Mouse (Mus musculus): ENCODE results near the gene Tm7sf3. TPM values are rescaled to one million over a fixed set of nuclear protein-coding genes. Genes with fewer than 3 reads are reported as not detected.

Gene Tm7sf3
- total and polyA plus RNA-seq, 3 experiments: 18.3 to 27.1 TPM; not detected in 1

GRCm38 (mm10) chr6:146686463-146687196 lies 44.0 kb upstream of the Tm7sf3 start:
- no peaks in the 10 kb centered on the region for H3K9me3 ChIP-seq (replicated peaks; ENCODE audit: insufficient read depth, low read length)

GRCm38 (mm10) chr6:146685781-146686308 lies 43.2 kb upstream of the Tm7sf3 start:
- Histone ChIP-seq H3K4me1 (ENCODE audit: control insufficient read depth in 1 of 2, insufficient read depth in 2 of 2, low read length in 2 of 2) (peaks cover 9 to 34% of the 10 kb centered on the region in 2 experiments), H3K4me3 (ENCODE audit: control insufficient read depth in 1 of 2, insufficient read depth in 1 of 2, low read depth in 2 of 2, low read length in 2 of 2) (peak overlapping the region; percentile 70 to 74)
- TF ChIP-seq POLR2A (IDR thresholded peaks at IDR 0.05; ENCODE audit: control insufficient read depth in 1 of 2, insufficient read depth in 1 of 2, low read depth in 1 of 2, low read length in 2 of 2, poor library complexity in 1 of 2) (peak in 1 of 2 experiments; percentile 41; a peak in 1 of 4 replicates), CTCF (IDR thresholded peaks at IDR 0.05 in 2 of 3, conservative IDR thresholded peaks at IDR 0.05 in 1 of 3; ENCODE audit: control insufficient read depth in 1 of 3, insufficient read depth in 1 of 3, low read depth in 2 of 3, low read length in 3 of 3, poor library complexity in 1 of 3, severe bottlenecking in 1 of 3) (peak; percentile 51 to 71 (median 59)), MAX (IDR thresholded peaks at IDR 0.05; ENCODE audit: low read length) (no peak; the same call in 1 of the 2 replicates), CHD1 (IDR thresholded peaks at IDR 0.05; ENCODE audit: low read depth, low read length) (no peak), E2F4 (IDR thresholded peaks at IDR 0.05; ENCODE audit: borderline replicate concordance, low read depth, low read length) (no peak), JUND (IDR thresholded peaks at IDR 0.05; ENCODE audit: low read depth, low read length) (no peak), MEF2A (IDR thresholded peaks at IDR 0.05; ENCODE audit: extremely low read depth, insufficient replicate concordance, low read depth, low read length, poor library complexity, severe bottlenecking) (no peak), SIN3A (IDR thresholded peaks at IDR 0.05; ENCODE audit: low read length) (peak; percentile 78), BHLHE40 (IDR thresholded peaks at IDR 0.05; ENCODE audit: borderline replicate concordance, low read depth, low read length) (no peak), ZKSCAN1 (IDR thresholded peaks at IDR 0.05; ENCODE audit: low read depth, low read length) (no peak), GATA1 (IDR thresholded peaks at IDR 0.05; ENCODE audit: low read depth, low read length) (0 out of 2 replicates have a peak, but pooled peaks have one; percentile 25), ZC3H11A (IDR thresholded peaks at IDR 0.05; ENCODE audit: low read depth, low read length) (no peak), NELFE (IDR thresholded peaks at IDR 0.05; ENCODE audit: low read depth, low read length) (peak; percentile 16; the same call in 1 of the 2 replicates), RCOR1 (IDR thresholded peaks at IDR 0.05; ENCODE audit: low read depth, low read length) (no peak), HCFC1 (IDR thresholded peaks at IDR 0.05; ENCODE audit: low read depth, low read length) (no peak), MAZ (IDR thresholded peaks at IDR 0.05; ENCODE audit: low read depth, low read length) (no peak), ZNF384 (IDR thresholded peaks at IDR 0.05; ENCODE audit: low read depth, low read length) (no peak), EP300 (IDR thresholded peaks at IDR 0.05; ENCODE audit: low read depth in 1 of 2, low read length in 2 of 2) (no peak), ETS1 (IDR thresholded peaks at IDR 0.05; ENCODE audit: low read depth, low read length) (peak; percentile 98)

More at GRCm38 (mm10) chr6:146686463-146687196, 44.0 kb upstream of the Tm7sf3 start:
- H3K27me3 ChIP-seq (ENCODE audit: control insufficient read depth in 1 of 2, insufficient read depth in 2 of 2, low read length in 2 of 2): no peaks in the 10 kb centered on the region
- TF ChIP-seq POLR2A (IDR thresholded peaks at IDR 0.05; ENCODE audit: control insufficient read depth in 1 of 2, insufficient read depth in 1 of 2, low read depth in 1 of 2, low read length in 2 of 2, poor library complexity in 1 of 2): no peak
- peak; percentile 46 for TF ChIP-seq SIN3A (IDR thresholded peaks at IDR 0.05; ENCODE audit: low read length)
- no peak for TF ChIP-seq BHLHE40 (IDR thresholded peaks at IDR 0.05; ENCODE audit: borderline replicate concordance, low read depth, low read length)
- TF ChIP-seq TBP (IDR thresholded peaks at IDR 0.05; ENCODE audit: low read depth, low read length): 0 out of 2 replicates have a peak, but pooled peaks have one; percentile 27
- TF ChIP-seq TAL1 (IDR thresholded peaks at IDR 0.05; ENCODE audit: low read length): peak; percentile 83
- TF ChIP-seq MAFK (IDR thresholded peaks at IDR 0.05; ENCODE audit: borderline replicate concordance, low read depth, low read length): no peak
- peak; percentile 64 to 81; a peak in 3 of 4 replicates for TF ChIP-seq EP300 (IDR thresholded peaks at IDR 0.05; ENCODE audit: low read depth in 1 of 2, low read length in 2 of 2)
- no peak for TF ChIP-seq SMC3 (IDR thresholded peaks at IDR 0.05; ENCODE audit: low read depth, low read length)
- peak; percentile 87 for TF ChIP-seq ETS1 (IDR thresholded peaks at IDR 0.05; ENCODE audit: low read depth, low read length)
- TF ChIP-seq TCF12 (IDR thresholded peaks at IDR 0.05; ENCODE audit: low read depth, low read length): peak; percentile 60
- no peak for TF ChIP-seq POLR2AphosphoS5 (IDR thresholded peaks at IDR 0.05; ENCODE audit: borderline replicate concordance, low read depth, low read length)
- no peak for TF ChIP-seq JUND (IDR thresholded peaks at IDR 0.05; ENCODE audit: low read depth, low read length)
- no peak for TF ChIP-seq NELFE (IDR thresholded peaks at IDR 0.05; ENCODE audit: low read depth, low read length)
- TF ChIP-seq ZC3H11A (IDR thresholded peaks at IDR 0.05; ENCODE audit: low read depth, low read length): no peak
- no peak for TF ChIP-seq MEF2A (IDR thresholded peaks at IDR 0.05; ENCODE audit: extremely low read depth, insufficient replicate concordance, low read depth, low read length, poor library complexity, severe bottlenecking)
- peak; percentile 35; the same call in 1 of the 2 replicates for TF ChIP-seq MXI1 (IDR thresholded peaks at IDR 0.05; ENCODE audit: low read depth, low read length)
- no peak for TF ChIP-seq RAD21 (IDR thresholded peaks at IDR 0.05; ENCODE audit: low read depth, low read length)
- TF ChIP-seq MAZ (IDR thresholded peaks at IDR 0.05; ENCODE audit: low read depth, low read length): no peak
- TF ChIP-seq CTCF (IDR thresholded peaks at IDR 0.05 in 2 of 3, conservative IDR thresholded peaks at IDR 0.05 in 1 of 3; ENCODE audit: control insufficient read depth in 1 of 3, insufficient read depth in 1 of 3, low read depth in 2 of 3, low read length in 3 of 3, poor library complexity in 1 of 3, severe bottlenecking in 1 of 3): no peak
- TF ChIP-seq USF2 (IDR thresholded peaks at IDR 0.05; ENCODE audit: borderline replicate concordance in 1 of 2, insufficient read depth in 1 of 2, low read depth in 1 of 2, low read length in 2 of 2): no peak
- no peak for TF ChIP-seq GABPA (IDR thresholded peaks at IDR 0.05; ENCODE audit: low read depth, low read length)
- no peak for TF ChIP-seq UBTF (IDR thresholded peaks at IDR 0.05; ENCODE audit: borderline replicate concordance, insufficient read depth, low read depth, low read length)
- peak; percentile 75 for TF ChIP-seq RCOR1 (IDR thresholded peaks at IDR 0.05; ENCODE audit: low read depth, low read length)
- TF ChIP-seq MYC (IDR thresholded peaks at IDR 0.05; ENCODE audit: low read depth, low read length): no peak
- peak; percentile 73 for TF ChIP-seq GATA1 (IDR thresholded peaks at IDR 0.05; ENCODE audit: low read depth, low read length)
- TF ChIP-seq ZNF384 (IDR thresholded peaks at IDR 0.05; ENCODE audit: low read depth, low read length): peak; percentile 46; the same call in 1 of the 2 replicates
- H3K4me3 ChIP-seq (ENCODE audit: control insufficient read depth in 1 of 2, insufficient read depth in 1 of 2, low read depth in 2 of 2, low read length in 2 of 2): peak overlapping the region; percentile 70 to 74
- peak; percentile 85 for DNase-seq (ENCODE audit: low read depth, low spot score)
- H3K27ac ChIP-seq (ENCODE audit: control insufficient read depth, low read depth, low read length): peak overlapping the region; percentile 61
- no peaks in the 10 kb centered on the region; the same call in 1 of the 2 replicates for H3K79me2 ChIP-seq (ENCODE audit: control insufficient read depth, insufficient read depth, low read length, poor library complexity)
- H3K36me3 ChIP-seq (ENCODE audit: control insufficient read depth in 1 of 2, insufficient read depth in 2 of 2, low read length in 2 of 2): peaks cover 0 to 10% of the 10 kb centered on the region in 2 experiments; a peak in 2 of 4 replicates
- H3K4me1 ChIP-seq (ENCODE audit: control insufficient read depth in 1 of 2, insufficient read depth in 2 of 2, low read length in 2 of 2): peaks cover 9 to 34% of the 10 kb centered on the region in 2 experiments
- H3K9ac ChIP-seq (ENCODE audit: control insufficient read depth, low read depth, low read length, poor library complexity, severe bottlenecking): peak overlapping the region; percentile 71

More at GRCm38 (mm10) chr6:146685781-146686308, 43.2 kb upstream of the Tm7sf3 start:
- H3K79me2 ChIP-seq (ENCODE audit: control insufficient read depth, insufficient read depth, low read length, poor library complexity): no peaks in the 10 kb centered on the region; the same call in 1 of the 2 replicates
- DNase-seq (ENCODE audit: low read depth, low spot score): peak; percentile 86
- H3K9me3 ChIP-seq (replicated peaks; ENCODE audit: insufficient read depth, low read length): no peaks in the 10 kb centered on the region
- no peaks in the 10 kb centered on the region for H3K27me3 ChIP-seq (ENCODE audit: control insufficient read depth in 1 of 2, insufficient read depth in 2 of 2, low read length in 2 of 2)
- peak overlapping the region; percentile 71 for H3K9ac ChIP-seq (ENCODE audit: control insufficient read depth, low read depth, low read length, poor library complexity, severe bottlenecking)
- peaks cover 0 to 10% of the 10 kb centered on the region in 2 experiments; a peak in 2 of 4 replicates for H3K36me3 ChIP-seq (ENCODE audit: control insufficient read depth in 1 of 2, insufficient read depth in 2 of 2, low read length in 2 of 2)
- H3K27ac ChIP-seq (ENCODE audit: control insufficient read depth, low read depth, low read length): peak overlapping the region; percentile 61
